Mouse (Mus musculus): ENCODE data around the gene Tm2d1. TPM values are rescaled to one million over a fixed set of nuclear protein-coding genes. Genes with fewer than 3 reads are reported as not detected.
A peak's percentile ranks its signal among the peaks of the same experiment; 100 is the strongest.

Tm2d1 gene
- polyA plus RNA-seq, 1 experiment from 2014 or later = 102 TPM

- no peaks in the 10 kb centered on the region for H3K36me3 ChIP-seq (ENCODE audit: control insufficient read depth, insufficient read depth)
- no peaks in the 10 kb centered on the region for H3K9me3 ChIP-seq (replicated peaks; ENCODE audit: control insufficient read depth, low read length)
- ATAC-seq (replicated peaks; ENCODE audit: extremely low read depth, insufficient read depth, low FRiP score) = no peak
- H3K4me1 ChIP-seq (ENCODE audit: control insufficient read depth, insufficient read depth, low read length) = no peaks in the 10 kb centered on the region
- H3K4me2 ChIP-seq (ENCODE audit: low read depth, low read length) = no peak overlapping the region
- WGBS = 78% methylated on average over 14 of the region's 14 CpGs
- H3K27me3 ChIP-seq (ENCODE audit: control insufficient read depth, insufficient read depth, low read length) = no peaks in the 10 kb centered on the region
- no peak overlapping the region for H3K27ac ChIP-seq (ENCODE audit: low read length)
- H3K9ac ChIP-seq (ENCODE audit: low read length) = no peak overlapping the region
- no peak overlapping the region for H3K4me3 ChIP-seq (ENCODE audit: low read length)
These were observed 44.2 kb downstream of the Tm2d1 start for GRCm38 (mm10) chr4:98338636-98339630.

DNA sequence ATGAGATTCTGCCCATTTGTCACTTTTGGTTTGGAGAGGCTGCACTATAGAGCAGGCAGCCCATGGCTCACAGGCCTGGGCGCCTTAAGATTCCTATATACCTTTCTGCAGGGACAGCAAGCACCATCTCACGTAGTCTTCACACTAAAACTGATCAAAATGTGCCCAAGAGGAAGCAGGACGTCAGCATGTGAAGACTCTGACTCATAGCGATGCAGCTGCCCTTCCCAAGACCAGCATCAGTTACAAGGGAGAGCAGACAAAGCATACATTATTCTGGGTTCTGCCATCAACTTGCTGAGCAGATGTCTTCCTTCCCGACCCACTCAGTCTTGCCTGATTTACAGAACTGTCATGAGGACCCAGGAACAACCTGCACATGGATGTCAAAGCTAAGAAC lies 45.9 kb downstream of the Tm2d1 start:
- Histone ChIP-seq H3K36me3 (ENCODE audit: control insufficient read depth, insufficient read depth) (no peaks in the 10 kb centered on the region), H3K4me1 (ENCODE audit: control insufficient read depth, insufficient read depth, low read length) (no peaks in the 10 kb centered on the region), H3K9me3 (replicated peaks; ENCODE audit: control insufficient read depth, low read length) (no peaks in the 10 kb centered on the region), H3K4me3 (ENCODE audit: low read length) (no peak overlapping the region), H3K27me3 (ENCODE audit: control insufficient read depth, insufficient read depth, low read length) (no peaks in the 10 kb centered on the region), H3K4me2 (ENCODE audit: low read depth, low read length) (no peak overlapping the region), H3K27ac (ENCODE audit: low read length) (no peak overlapping the region), H3K9ac (ENCODE audit: low read length) (no peak overlapping the region)
- ATAC-seq (replicated peaks; ENCODE audit: extremely low read depth, insufficient read depth, low FRiP score) = no peak
- 59% methylated on average over 5 of the region's 5 CpGs for WGBS

DNA sequence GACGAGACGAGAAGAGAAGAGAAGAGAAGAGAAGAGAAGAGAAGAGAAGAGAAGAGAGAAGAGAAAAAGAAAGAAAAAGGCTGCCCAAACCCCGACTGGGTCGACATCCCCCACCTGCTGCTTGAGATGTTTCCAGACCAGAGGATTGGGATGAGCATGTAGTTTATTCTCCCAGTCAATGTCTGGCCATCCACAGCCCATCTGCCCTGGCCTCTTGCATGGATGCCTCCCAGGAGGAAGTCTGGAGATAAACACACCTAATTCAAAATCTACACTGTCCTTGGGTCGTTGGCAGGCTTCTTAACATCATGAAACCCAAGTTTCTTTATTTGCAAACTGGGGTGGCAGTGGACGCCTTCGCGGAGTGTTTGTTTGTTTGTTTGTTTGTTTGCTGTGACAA lies 47.4 kb downstream of the Tm2d1 start:
- Histone ChIP-seq H3K4me2 (ENCODE audit: low read depth, low read length) (no peak overlapping the region), H3K4me1 (ENCODE audit: control insufficient read depth, insufficient read depth, low read length) (no peaks in the 10 kb centered on the region), H3K9me3 (replicated peaks; ENCODE audit: control insufficient read depth, low read length) (no peaks in the 10 kb centered on the region), H3K4me3 (ENCODE audit: low read length) (no peak overlapping the region), H3K27ac (ENCODE audit: low read length) (no peak overlapping the region), H3K27me3 (ENCODE audit: control insufficient read depth, insufficient read depth, low read length) (no peaks in the 10 kb centered on the region), H3K36me3 (ENCODE audit: control insufficient read depth, insufficient read depth) (no peaks in the 10 kb centered on the region), H3K9ac (ENCODE audit: low read length) (no peak overlapping the region)
- WGBS = 74% methylated on average over 8 of the region's 8 CpGs
- no peak for ATAC-seq (replicated peaks; ENCODE audit: extremely low read depth, insufficient read depth, low FRiP score)

GRCm38 (mm10) chr4:98322223-98322622 lies 60.9 kb downstream of the Tm2d1 start:
- under 1% methylated on average over 29 of the region's 29 CpGs for WGBS
- Histone ChIP-seq H3K9me3 (replicated peaks; ENCODE audit: control insufficient read depth, low read length) (peaks cover 7% of the 10 kb centered on the region; the same call in 1 of the 2 replicates), H3K27ac (ENCODE audit: low read length) (peak overlapping the region; percentile 77), H3K36me3 (ENCODE audit: control insufficient read depth, insufficient read depth) (no peaks in the 10 kb centered on the region), H3K4me3 (ENCODE audit: low read length) (peak overlapping the region; percentile 57), H3K27me3 (ENCODE audit: control insufficient read depth, insufficient read depth, low read length) (no peaks in the 10 kb centered on the region), H3K4me2 (ENCODE audit: low read depth, low read length) (peak overlapping the region; percentile 82), H3K4me1 (ENCODE audit: control insufficient read depth, insufficient read depth, low read length) (peaks cover 6% of the 10 kb centered on the region), H3K9ac (ENCODE audit: low read length) (peak overlapping the region; percentile 78)
- ATAC-seq (replicated peaks; ENCODE audit: extremely low read depth, insufficient read depth, low FRiP score) = peak; percentile 89

- Histone ChIP-seq H3K9me3 (replicated peaks; ENCODE audit: control insufficient read depth, low read length) (peaks cover 7% of the 10 kb centered on the region; the same call in 1 of the 2 replicates), H3K9ac (ENCODE audit: low read length) (peak overlapping the region; percentile 78), H3K36me3 (ENCODE audit: control insufficient read depth, insufficient read depth) (no peaks in the 10 kb centered on the region), H3K4me2 (ENCODE audit: low read depth, low read length) (peak overlapping the region; percentile 82), H3K4me3 (ENCODE audit: low read length) (peak overlapping the region; percentile 57), H3K4me1 (ENCODE audit: control insufficient read depth, insufficient read depth, low read length) (peaks cover 6% of the 10 kb centered on the region), H3K27ac (ENCODE audit: low read length) (peak overlapping the region; percentile 77), H3K27me3 (ENCODE audit: control insufficient read depth, insufficient read depth, low read length) (no peaks in the 10 kb centered on the region)
- 4% methylated on average over 18 of the region's 18 CpGs for WGBS
- peak; percentile 39 for ATAC-seq (replicated peaks; ENCODE audit: extremely low read depth, insufficient read depth, low FRiP score)
These were observed 61.6 kb downstream of the Tm2d1 start for GRCm38 (mm10) chr4:98321371-98322111.

GRCm38 (mm10) chr4:98318769-98319168 lies 64.3 kb downstream of the Tm2d1 start:
- WGBS = 77% methylated on average over 3 of the region's 3 CpGs
- H3K27ac ChIP-seq (ENCODE audit: low read length) = peak overlapping the region; percentile 6; the same call in 1 of the 2 replicates
- no peaks in the 10 kb centered on the region for H3K9me3 ChIP-seq (replicated peaks; ENCODE audit: control insufficient read depth, low read length)
- no peaks in the 10 kb centered on the region for H3K36me3 ChIP-seq (ENCODE audit: control insufficient read depth, insufficient read depth)
- no peak overlapping the region for H3K4me3 ChIP-seq (ENCODE audit: low read length)
- H3K4me1 ChIP-seq (ENCODE audit: control insufficient read depth, insufficient read depth, low read length) = peaks cover 6% of the 10 kb centered on the region
- no peaks in the 10 kb centered on the region for H3K27me3 ChIP-seq (ENCODE audit: control insufficient read depth, insufficient read depth, low read length)
- no peak; the same call in 1 of the 2 replicates for ATAC-seq (replicated peaks; ENCODE audit: extremely low read depth, insufficient read depth, low FRiP score)
- no peak overlapping the region for H3K9ac ChIP-seq (ENCODE audit: low read length)
- H3K4me2 ChIP-seq (ENCODE audit: low read depth, low read length) = no peak overlapping the region

DNA sequence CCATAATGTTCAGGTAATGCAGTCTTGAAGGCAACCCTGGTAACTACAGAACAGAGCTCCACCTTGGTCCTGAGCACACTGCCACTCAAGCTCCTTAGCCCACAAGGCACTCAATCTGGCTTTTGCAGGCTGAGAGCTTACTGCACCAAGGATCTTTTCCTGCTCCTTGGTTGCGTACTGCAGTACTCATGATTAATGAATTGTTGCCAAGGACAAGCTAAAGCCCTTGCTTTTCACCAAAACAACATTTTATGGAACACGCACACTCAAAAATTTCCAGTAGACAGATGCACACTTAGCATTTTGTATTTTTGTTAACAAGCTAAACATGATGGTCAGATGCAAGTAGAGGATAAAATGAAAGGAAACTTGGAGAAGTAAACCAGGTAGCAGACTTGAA lies 66.0 kb downstream of the Tm2d1 start:
- Histone ChIP-seq H3K4me3 (ENCODE audit: low read length) (no peak overlapping the region), H3K27me3 (ENCODE audit: control insufficient read depth, insufficient read depth, low read length) (no peaks in the 10 kb centered on the region), H3K9ac (ENCODE audit: low read length) (no peak overlapping the region), H3K4me1 (ENCODE audit: control insufficient read depth, insufficient read depth, low read length) (peaks cover 6% of the 10 kb centered on the region), H3K9me3 (replicated peaks; ENCODE audit: control insufficient read depth, low read length) (no peaks in the 10 kb centered on the region), H3K36me3 (ENCODE audit: control insufficient read depth, insufficient read depth) (no peaks in the 10 kb centered on the region), H3K27ac (ENCODE audit: low read length) (no peak overlapping the region), H3K4me2 (ENCODE audit: low read depth, low read length) (no peak overlapping the region)
- no peak for ATAC-seq (replicated peaks; ENCODE audit: extremely low read depth, insufficient read depth, low FRiP score)
- WGBS = 86% methylated on average over 2 of the region's 2 CpGs
